Mouse (Mus musculus) MEL (cell line): Measurements from ENCODE around the gene Ednrb. TPM values are rescaled to one million over a fixed set of nuclear protein-coding genes. Genes with fewer than 3 reads are reported as not detected.

Experiments
- DNase-seq: peaks from one replicate; pipeline ENCODE4 v3.0.0; 2011; ENCODE audit warnings: low read depth, low spot score
- H3K27ac ChIP-seq: 2 replicates; pipeline ENCODE4 v1.5.1; 2012; ENCODE audit warnings: low read depth, mild to moderate bottlenecking, control low read depth, low read length, moderate library complexity; ENCODE audit not compliant: control insufficient read depth
- H3K27me3 ChIP-seq, 2 experiments: fragments of 150-350 bp in 1 of 2; sonication (generic) in 1 of 2; 2 replicates each; pipeline ENCODE4 v1.6.1; 2012; ENCODE audit warnings: low read length in 2 of 2, mild to moderate bottlenecking in 2 of 2, improper control_type of control experiment in 1 of 2, moderate library complexity in 1 of 2; ENCODE audit not compliant: insufficient read depth in 2 of 2, control insufficient read depth in 1 of 2
- H3K36me3 ChIP-seq, 2 experiments: 2 replicates each; pipeline ENCODE4 v1.6.1; 2012 to 2014; ENCODE audit warnings: low read length in 2 of 2, improper control_type of control experiment in 1 of 2, inconsistent platforms in 1 of 2, mild to moderate bottlenecking in 1 of 2; ENCODE audit not compliant: insufficient read depth in 2 of 2, control insufficient read depth in 1 of 2
- H3K4me1 ChIP-seq, 2 experiments: fragments of 150-350 bp in 1 of 2; sonication (generic) in 1 of 2; 2 replicates each; pipeline ENCODE4 v1.6.1; 2012; ENCODE audit warnings: low read length in 2 of 2, improper control_type of control experiment in 1 of 2, mild to moderate bottlenecking in 1 of 2; ENCODE audit not compliant: insufficient read depth in 2 of 2, control insufficient read depth in 1 of 2
- H3K4me3 ChIP-seq, 2 experiments: fragments of 150-350 bp in 1 of 2; sonication (generic) in 1 of 2; 2 replicates each; pipeline ENCODE4 v1.5.1; 2012; ENCODE audit warnings: low read depth in 2 of 2, low read length in 2 of 2, mild to moderate bottlenecking in 2 of 2, moderate library complexity in 2 of 2, control low read depth in 1 of 2, improper control_type of control experiment in 1 of 2; ENCODE audit not compliant: control insufficient read depth in 1 of 2, insufficient read depth in 1 of 2
- H3K79me2 ChIP-seq: 2 replicates; pipeline ENCODE4 v1.6.1; 2012; ENCODE audit warnings: mild to moderate bottlenecking, low read length, moderate library complexity; ENCODE audit not compliant: control insufficient read depth, poor library complexity, insufficient read depth
- H3K9ac ChIP-seq: 2 replicates; pipeline ENCODE4 v1.6.1; 2012; ENCODE audit warnings: low read depth, mild to moderate bottlenecking, control low read depth, low read length, moderate library complexity; ENCODE audit not compliant: control insufficient read depth, poor library complexity, severe bottlenecking
- H3K9me3 ChIP-seq: fragments of 150-350 bp; sonication (generic); replicated peaks from 2 replicates; pipeline ENCODE4 v1.6.1; 2012; ENCODE audit warnings: mild to moderate bottlenecking, low read length, improper control_type of control experiment, moderate library complexity; ENCODE audit not compliant: insufficient read depth
- CHD2 ChIP-seq: IDR thresholded peaks from 2 replicates; pipeline ENCODE4 v1.6.1; 2011; ENCODE audit warnings: low read length, improper control_type of control experiment
- E2F4 ChIP-seq: IDR thresholded peaks from 2 replicates; pipeline ENCODE4 v1.6.1; 2011; ENCODE audit warnings: low read depth, low read length, improper control_type of control experiment, borderline replicate concordance
- ELF1 ChIP-seq: IDR thresholded peaks from 2 replicates; pipeline ENCODE4 v1.6.1; 2014; ENCODE audit warnings: low read depth, mild to moderate bottlenecking, inconsistent platforms, low read length, improper control_type of control experiment, moderate library complexity
- ETS1 ChIP-seq: IDR thresholded peaks from 2 replicates; pipeline ENCODE4 v1.6.1; 2012; ENCODE audit warnings: low read depth, mild to moderate bottlenecking, inconsistent platforms, low read length, improper control_type of control experiment, moderate library complexity
- GABPA ChIP-seq: IDR thresholded peaks from 2 replicates; pipeline ENCODE4 v1.6.1; 2012; ENCODE audit warnings: low read depth, mild to moderate bottlenecking, inconsistent platforms, low read length, improper control_type of control experiment, moderate library complexity
- HCFC1 ChIP-seq: IDR thresholded peaks from 2 replicates; pipeline ENCODE4 v1.6.1; 2012; ENCODE audit warnings: low read depth, mild to moderate bottlenecking, inconsistent platforms, low read length, improper control_type of control experiment, moderate library complexity
- JUND ChIP-seq: IDR thresholded peaks from 2 replicates; pipeline ENCODE4 v1.6.1; 2011; ENCODE audit warnings: low read depth, mild to moderate bottlenecking, improper control_type of control experiment, low read length
- KAT2A ChIP-seq: conservative IDR thresholded peaks from 2 replicates; pipeline ENCODE4 v1.6.1; 2012; ENCODE audit warnings: low read depth, low read length, improper control_type of control experiment, inconsistent platforms
- MAFK ChIP-seq: IDR thresholded peaks from 2 replicates; pipeline ENCODE4 v1.6.1; 2011; ENCODE audit warnings: low read depth, mild to moderate bottlenecking, low read length, improper control_type of control experiment, borderline replicate concordance
- MAX ChIP-seq: IDR thresholded peaks from 2 replicates; pipeline ENCODE4 v1.6.1; 2011; ENCODE audit warnings: low read length, improper control_type of control experiment
- MAZ ChIP-seq: IDR thresholded peaks from 2 replicates; pipeline ENCODE4 v1.6.1; 2012; ENCODE audit warnings: low read depth, mild to moderate bottlenecking, inconsistent platforms, low read length, improper control_type of control experiment
- MYB ChIP-seq: IDR thresholded peaks from 2 replicates; pipeline ENCODE4 v1.6.1; 2011; ENCODE audit warnings: mild to moderate bottlenecking, low read depth, low read length, improper control_type of control experiment
- MYC ChIP-seq: IDR thresholded peaks from 2 replicates; pipeline ENCODE4 v1.6.1; 2011; ENCODE audit warnings: low read depth, mild to moderate bottlenecking, low read length, improper control_type of control experiment, moderate library complexity
- NELFE ChIP-seq: IDR thresholded peaks from 2 replicates; pipeline ENCODE4 v1.6.1; 2011; ENCODE audit warnings: low read depth, low read length, improper control_type of control experiment
- NRF1 ChIP-seq: IDR thresholded peaks from 2 replicates; pipeline ENCODE4 v1.6.1; 2014; ENCODE audit warnings: low read depth, mild to moderate bottlenecking, inconsistent platforms, low read length, improper control_type of control experiment, moderate library complexity; ENCODE audit not compliant: poor library complexity, insufficient read depth, severe bottlenecking
- POLR2AphosphoS5 ChIP-seq: IDR thresholded peaks from 2 replicates; pipeline ENCODE4 v1.6.1; 2012; ENCODE audit warnings: low read depth, borderline replicate concordance, mild to moderate bottlenecking, inconsistent platforms, low read length, moderate library complexity, mixed read lengths
- RAD21 ChIP-seq: IDR thresholded peaks from 2 replicates; pipeline ENCODE4 v1.6.1; 2011; ENCODE audit warnings: mild to moderate bottlenecking, low read depth, low read length, improper control_type of control experiment
- RCOR1 ChIP-seq: IDR thresholded peaks from 2 replicates; pipeline ENCODE4 v1.6.1; 2012; ENCODE audit warnings: low read depth, mild to moderate bottlenecking, inconsistent platforms, low read length, improper control_type of control experiment
- SMC3 ChIP-seq: IDR thresholded peaks from 2 replicates; pipeline ENCODE4 v1.6.1; 2011; ENCODE audit warnings: low read depth, low read length, improper control_type of control experiment
- TAL1 ChIP-seq: IDR thresholded peaks from 2 replicates; pipeline ENCODE4 v1.6.1; 2012; ENCODE audit warnings: mild to moderate bottlenecking, inconsistent platforms, low read length, moderate library complexity, mixed read lengths
- TBP ChIP-seq: IDR thresholded peaks from 2 replicates; pipeline ENCODE4 v1.8.0; 2011; ENCODE audit warnings: low read depth, low read length, improper control_type of control experiment
- TCF12 ChIP-seq: IDR thresholded peaks from 2 replicates; pipeline ENCODE4 v1.6.1; 2014; ENCODE audit warnings: low read depth, mild to moderate bottlenecking, inconsistent platforms, low read length, improper control_type of control experiment, moderate library complexity
- USF2 ChIP-seq, 2 experiments: IDR thresholded peaks; 2 replicates each; pipeline ENCODE4 v1.6.1; 2011 to 2012; ENCODE audit warnings: improper control_type of control experiment in 2 of 2, low read length in 2 of 2, borderline replicate concordance in 1 of 2, inconsistent platforms in 1 of 2, low read depth in 1 of 2, mild to moderate bottlenecking in 1 of 2; ENCODE audit not compliant: insufficient read depth in 1 of 2
- ZC3H11A ChIP-seq: IDR thresholded peaks from 2 replicates; pipeline ENCODE4 v1.6.1; 2012; ENCODE audit warnings: low read depth, mild to moderate bottlenecking, inconsistent platforms, low read length, improper control_type of control experiment
- ZMIZ1 ChIP-seq: IDR thresholded peaks from 2 replicates; pipeline ENCODE4 v1.6.1; 2012; ENCODE audit warnings: low read depth, mild to moderate bottlenecking, inconsistent platforms, low read length, improper control_type of control experiment, moderate library complexity
- ZNF384 ChIP-seq: IDR thresholded peaks from 2 replicates; pipeline ENCODE4 v1.6.1; 2012; ENCODE audit warnings: low read depth, mild to moderate bottlenecking, inconsistent platforms, low read length, improper control_type of control experiment
- polyA plus RNA-seq, 2 experiments: library from polyadenylated mRNA; stranded (reverse) in 1 of 2; unstranded in 1 of 2; fragments of >175 nt in 1 of 2; fragments of >200 nt in 1 of 2; gene quantifications; 2 replicates each; pipeline versions ENCODE4 v1.2.1 to v1.2.4; 2012; ENCODE audit warnings: low replicate concordance in 2 of 2, low read depth in 1 of 2; ENCODE audit not compliant: insufficient read length in 2 of 2, insufficient read depth in 1 of 2, missing spikeins in 1 of 2
- total RNA-seq: library from RNA; depleted of rRNA; stranded (reverse); fragments of 300-350 nt; gene quantifications from 2 replicates; pipeline ENCODE4 v1.2.3, GENCODE M21; 2012

The Ednrb gene
- total and polyA plus RNA-seq, 3 experiments: not detected

DNA sequence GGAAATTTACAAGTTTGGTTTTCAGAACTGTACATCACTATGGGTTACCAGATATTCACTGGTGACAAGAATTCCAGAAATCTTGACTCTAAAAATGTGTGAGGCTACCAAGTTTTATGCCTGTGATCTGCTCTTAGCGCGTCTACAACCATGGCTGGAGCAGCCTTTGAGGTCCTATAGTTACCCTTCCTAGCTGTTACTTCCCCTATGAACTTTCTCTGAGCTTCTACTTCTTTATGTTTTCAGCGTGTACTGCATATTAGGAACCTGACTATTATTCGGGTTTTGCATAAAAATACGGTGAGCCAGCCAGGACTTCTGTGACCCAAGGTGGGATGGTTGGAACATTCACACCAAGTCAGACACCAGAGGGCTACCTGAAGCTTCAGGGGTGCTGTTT lies 18.3 kb downstream of the Ednrb start:
- Histone ChIP-seq H3K79me2 (no peaks in the 10 kb centered on the region), H3K27ac (no peak overlapping the region)
- TF ChIP-seq MAX (no peak), RCOR1 (no peak), CHD2 (no peak), SMC3 (no peak), ELF1 (no peak), E2F4 (no peak), ETS1 (no peak), MYB (no peak), NRF1 (no peak)

DNA sequence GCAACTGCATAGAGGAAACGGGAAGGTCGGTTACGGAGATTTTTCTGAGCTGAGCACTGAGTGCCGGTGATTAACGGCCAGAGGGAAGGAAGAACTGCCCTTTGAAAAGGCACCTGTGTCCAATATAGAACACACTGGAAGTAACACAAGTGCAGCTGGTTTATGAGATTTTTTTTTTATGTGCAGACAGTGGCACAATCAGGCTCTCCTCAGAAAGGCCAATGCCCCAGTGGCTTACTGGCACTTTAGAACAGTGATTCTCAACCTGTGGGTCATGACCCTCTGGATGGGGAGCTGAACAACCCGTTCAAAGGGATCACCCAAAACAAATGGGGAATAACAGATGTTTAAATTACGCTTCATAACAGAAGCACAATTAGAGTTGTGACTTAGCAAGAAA lies 20.7 kb downstream of the Ednrb start:
- Histone ChIP-seq H3K4me1 (no peaks in the 10 kb centered on the region), H3K36me3 (no peaks in the 10 kb centered on the region), H3K4me3 (no peak overlapping the region), H3K79me2 (no peaks in the 10 kb centered on the region), H3K9me3 (no peaks in the 10 kb centered on the region)
- TF ChIP-seq POLR2AphosphoS5 (no peak), USF2 (IDR thresholded peaks at IDR 0.05; ENCODE audit: borderline replicate concordance in 1 of 2, insufficient read depth in 1 of 2, low read depth in 1 of 2, low read length in 2 of 2) (no peak), MAFK (no peak), MAX (no peak), KAT2A (no peak), TCF12 (no peak)
- TF ChIP-seq, all 39 proteins: peak for 0
- DNase-seq: no peak
- Histone ChIP-seq H3K27ac (no peak overlapping the region), H3K27me3 (no peaks in the 10 kb centered on the region), H3K9ac (no peak overlapping the region)

More for the DNA sequence above, 18.3 kb downstream of the Ednrb start:
- no peak overlapping the region for H3K9ac ChIP-seq
- DNase-seq: no peak
- H3K27me3 ChIP-seq: no peaks in the 10 kb centered on the region
- no peaks in the 10 kb centered on the region for H3K9me3 ChIP-seq
- no peak overlapping the region for H3K4me3 ChIP-seq
- no peaks in the 10 kb centered on the region for H3K36me3 ChIP-seq
- no peaks in the 10 kb centered on the region for H3K4me1 ChIP-seq

DNA sequence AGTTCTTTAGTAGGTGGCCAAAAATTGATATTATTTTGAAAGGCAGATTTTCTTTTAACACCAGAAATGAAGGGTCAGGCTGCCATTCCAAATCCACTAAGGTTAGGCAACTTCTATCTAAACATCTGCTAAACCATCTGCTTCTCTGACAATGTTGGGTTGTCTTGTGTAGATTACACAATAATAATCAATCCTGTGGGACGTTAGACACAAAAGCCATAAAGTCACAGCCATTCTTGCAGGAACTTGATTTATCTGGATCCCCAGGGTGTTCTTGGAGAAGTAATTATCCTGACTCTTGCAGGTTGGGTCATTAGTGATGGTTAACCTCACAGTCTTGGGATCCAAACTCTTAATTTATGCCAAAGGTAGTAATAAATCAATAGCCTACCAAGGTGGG lies 21.6 kb downstream of the Ednrb start:
- H3K9ac ChIP-seq: no peak overlapping the region
- no peaks in the 10 kb centered on the region for H3K9me3 ChIP-seq
- H3K27me3 ChIP-seq: no peaks in the 10 kb centered on the region
- no peaks in the 10 kb centered on the region for H3K4me1 ChIP-seq
- no peak for DNase-seq
- no peak overlapping the region for H3K27ac ChIP-seq
- H3K4me3 ChIP-seq: no peak overlapping the region
- no peaks in the 10 kb centered on the region for H3K36me3 ChIP-seq
- H3K79me2 ChIP-seq: no peaks in the 10 kb centered on the region
- TF ChIP-seq TAL1 (no peak), MYB (no peak), RAD21 (no peak), ZMIZ1 (no peak), NELFE (no peak), ZNF384 (no peak), GABPA (no peak), JUND (no peak), ELF1 (no peak), MAFK (no peak), ZC3H11A (no peak), NRF1 (no peak), HCFC1 (no peak), MYC (no peak), TBP (no peak), USF2 (IDR thresholded peaks at IDR 0.05; ENCODE audit: borderline replicate concordance in 1 of 2, insufficient read depth in 1 of 2, low read depth in 1 of 2, low read length in 2 of 2) (no peak), MAZ (no peak)
